Mouse (Mus musculus): ENCODE data around the gene Pou2f1.

Pou2f1 gene

DNA sequence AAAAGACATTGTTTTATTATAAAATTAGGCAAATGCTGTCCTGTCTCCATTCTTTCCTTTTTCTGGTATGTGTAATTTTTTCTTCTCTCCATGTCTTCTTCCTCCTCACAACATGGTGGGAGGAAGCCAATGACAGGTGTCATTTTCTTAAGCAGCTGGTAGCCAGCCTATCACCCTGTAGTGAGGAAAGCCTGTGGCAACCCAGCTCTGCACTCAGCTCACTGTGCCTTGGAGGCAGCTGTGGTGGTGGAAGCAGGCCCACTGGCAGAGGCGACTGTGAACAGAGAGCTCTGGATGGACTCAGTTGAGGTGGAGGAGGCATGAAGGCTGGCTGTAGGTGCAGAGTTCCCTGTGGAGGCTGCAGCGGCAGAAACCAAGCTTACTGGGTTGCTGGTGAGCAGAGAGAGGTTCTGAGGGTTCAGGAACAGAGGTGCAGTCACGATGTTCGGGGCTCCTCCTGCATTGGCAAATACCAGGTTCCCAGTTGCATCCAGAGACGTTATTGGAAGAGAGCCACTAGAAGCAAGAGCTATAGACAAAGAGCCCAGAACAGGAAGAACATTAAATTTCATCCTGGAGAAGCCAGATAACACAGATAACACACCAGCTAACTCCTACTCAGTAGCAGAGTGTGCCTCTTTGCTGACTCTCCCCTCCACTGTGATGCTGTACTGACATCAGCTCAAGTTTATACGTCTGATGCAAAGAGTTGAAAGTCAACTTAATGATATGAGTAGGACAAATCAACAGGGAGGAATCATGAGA, 126.8 kb downstream of the Pou2f1 start:
- no peak for DNase-seq (ENCODE audit: low spot score)

DNA sequence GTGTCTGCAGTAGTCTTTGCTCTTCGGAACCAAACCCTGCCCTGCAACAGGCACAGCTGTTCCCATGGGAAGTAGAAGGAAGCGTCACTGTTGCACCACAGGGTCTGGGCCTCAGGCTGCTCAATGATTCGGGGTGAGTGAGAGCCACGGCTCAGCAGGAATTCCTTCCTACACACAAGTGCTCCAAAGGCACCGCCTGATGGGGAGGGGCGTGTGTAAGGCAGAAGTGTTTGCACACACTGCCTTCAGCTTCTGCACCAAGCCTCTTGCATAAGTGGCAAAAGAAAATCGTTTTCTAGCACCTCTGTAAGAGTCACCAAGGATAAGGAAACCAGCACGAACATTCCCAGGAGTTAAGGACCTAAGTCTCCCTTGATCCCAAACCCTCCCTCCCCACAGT, 127.8 kb downstream of the Pou2f1 start:
- DNase-seq (ENCODE audit: low spot score): no peak

DNA sequence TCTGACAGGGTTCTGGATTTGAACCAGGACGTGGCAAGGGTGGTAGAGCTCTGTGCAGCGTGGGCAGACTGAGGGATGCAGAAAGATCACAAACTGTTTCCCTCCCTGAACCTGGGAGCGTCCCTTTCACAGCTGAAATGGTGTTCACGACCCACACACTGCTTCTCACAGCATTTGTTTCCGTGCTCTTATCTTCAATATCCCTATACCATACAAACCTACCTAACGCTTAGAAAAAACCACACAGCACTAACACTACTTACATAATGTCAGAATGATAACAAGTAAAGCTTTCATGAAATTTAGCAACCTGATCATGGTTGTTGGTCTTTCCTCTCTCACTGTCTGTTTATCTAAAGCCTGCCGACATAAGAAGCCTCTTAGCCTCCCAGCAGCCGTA, 133.8 kb downstream of the Pou2f1 start:
- DNase-seq (ENCODE audit: low spot score): no peak

DNA sequence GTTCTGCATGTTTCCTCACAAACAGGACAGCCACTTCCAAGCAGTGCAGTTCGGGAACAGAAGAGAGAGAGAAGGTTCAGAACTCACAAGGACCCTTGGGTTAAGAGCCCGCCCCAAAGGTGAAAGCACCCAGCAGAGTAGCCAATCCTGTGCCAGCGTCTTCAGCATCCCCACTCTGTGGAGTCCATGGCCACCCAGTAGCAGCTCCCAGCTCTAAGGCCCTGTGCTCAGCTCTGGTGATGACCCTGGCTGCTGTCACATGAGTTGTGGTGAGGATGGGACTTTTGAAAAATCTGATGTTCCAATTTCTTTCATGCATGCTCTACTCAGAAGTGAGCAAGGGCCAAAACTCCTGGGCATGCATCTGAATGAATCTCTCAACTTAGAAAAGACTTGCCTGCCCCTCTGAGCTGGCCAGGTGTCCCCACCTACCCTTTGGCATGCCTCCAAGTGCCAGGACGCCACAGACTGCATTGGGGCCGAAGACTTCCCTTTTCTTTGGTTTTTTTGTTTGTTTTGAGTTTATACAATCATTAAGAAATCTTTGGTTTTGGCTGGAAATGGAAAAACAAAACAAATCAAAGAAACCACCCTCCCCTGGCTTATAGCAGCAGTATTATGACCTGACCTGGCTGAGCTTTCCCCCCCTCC, 135.7 kb downstream of the Pou2f1 start:
- no peak for DNase-seq (ENCODE audit: low spot score)

DNA sequence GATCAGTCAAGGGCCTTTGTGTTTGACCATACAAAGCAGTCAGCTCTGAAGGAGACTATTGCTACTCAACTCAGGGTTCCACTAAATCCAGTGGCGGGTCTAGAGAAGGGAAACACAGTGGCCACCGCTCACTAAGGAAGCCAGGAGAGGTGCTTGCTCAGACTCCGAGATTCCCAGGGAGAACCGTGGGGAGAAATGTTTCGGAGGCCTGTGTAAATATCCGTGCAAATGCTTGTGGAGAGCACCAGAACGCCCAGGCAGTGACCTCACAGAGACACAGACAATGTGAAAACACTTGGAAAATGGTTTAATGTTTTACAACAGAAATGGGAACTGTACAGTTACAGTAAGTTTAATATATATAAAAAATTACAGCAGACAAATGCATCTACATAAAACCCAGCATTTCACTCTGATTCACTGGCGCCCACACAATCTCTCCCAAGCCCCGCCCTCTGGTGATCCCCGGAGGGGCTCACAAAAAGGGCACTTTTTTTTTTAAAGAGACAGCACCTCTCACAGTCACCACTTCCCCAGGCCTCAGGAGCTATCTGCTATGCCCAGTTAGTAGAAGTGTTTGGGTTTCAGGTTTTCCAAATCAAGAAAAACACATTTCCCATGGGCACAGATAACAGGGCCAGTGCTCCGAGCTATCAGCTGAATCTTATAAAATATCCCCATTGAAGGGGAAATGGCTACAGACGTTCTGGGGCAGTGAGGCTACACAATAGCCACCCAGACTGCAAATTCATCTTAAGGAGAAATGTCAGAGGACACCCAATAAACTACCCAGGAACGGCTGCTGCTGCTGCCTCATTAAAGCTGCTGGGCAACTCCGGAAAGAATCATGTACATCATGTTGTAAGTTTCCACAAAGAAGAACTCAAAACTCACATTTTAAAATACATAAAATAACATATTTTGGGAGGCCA, 137.3 kb downstream of the Pou2f1 start:
- DNase-seq (ENCODE audit: low spot score): no peak

DNA sequence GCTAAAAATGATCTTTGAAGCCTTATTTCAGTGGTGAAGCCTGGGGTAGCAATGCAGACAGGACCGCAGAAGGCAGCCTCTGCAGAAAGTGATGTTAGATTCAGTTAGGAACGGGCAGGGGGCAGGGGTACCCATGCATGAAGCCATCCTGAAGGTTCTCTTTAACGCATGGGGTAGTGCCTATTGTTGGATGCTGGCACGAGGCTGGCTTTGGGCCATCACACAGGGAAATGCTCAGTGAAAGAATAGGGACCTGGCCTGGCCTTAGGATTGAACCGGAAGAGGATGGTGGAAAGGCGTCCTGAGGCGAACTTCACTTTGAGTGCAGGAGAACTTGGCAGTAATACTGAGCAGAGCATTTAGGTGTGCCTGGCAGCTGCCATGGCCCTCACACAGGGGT, 140.4 kb downstream of the Pou2f1 start:
- no peak for DNase-seq (ENCODE audit: low spot score)

DNA sequence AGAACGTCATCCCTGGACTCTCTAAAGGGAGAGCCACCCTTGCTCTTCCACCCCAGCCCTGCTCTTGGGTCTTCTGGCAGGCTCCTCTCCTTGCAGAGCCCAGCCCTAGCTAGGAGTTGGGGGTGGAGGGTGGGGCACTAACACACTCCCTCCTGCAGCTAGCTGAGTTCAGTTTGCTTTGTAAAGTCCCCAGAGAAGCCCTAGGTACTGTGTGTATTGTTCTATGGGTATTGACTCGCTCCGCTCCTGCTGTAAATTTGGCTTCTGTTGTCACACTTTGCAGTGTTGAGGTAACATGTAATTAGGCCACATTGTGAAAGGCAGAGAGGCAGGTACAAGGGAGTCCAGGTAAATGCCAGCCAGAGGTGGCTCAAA, 141.3 kb downstream of the Pou2f1 start:
- DNase-seq (ENCODE audit: low spot score): no peak

DNA sequence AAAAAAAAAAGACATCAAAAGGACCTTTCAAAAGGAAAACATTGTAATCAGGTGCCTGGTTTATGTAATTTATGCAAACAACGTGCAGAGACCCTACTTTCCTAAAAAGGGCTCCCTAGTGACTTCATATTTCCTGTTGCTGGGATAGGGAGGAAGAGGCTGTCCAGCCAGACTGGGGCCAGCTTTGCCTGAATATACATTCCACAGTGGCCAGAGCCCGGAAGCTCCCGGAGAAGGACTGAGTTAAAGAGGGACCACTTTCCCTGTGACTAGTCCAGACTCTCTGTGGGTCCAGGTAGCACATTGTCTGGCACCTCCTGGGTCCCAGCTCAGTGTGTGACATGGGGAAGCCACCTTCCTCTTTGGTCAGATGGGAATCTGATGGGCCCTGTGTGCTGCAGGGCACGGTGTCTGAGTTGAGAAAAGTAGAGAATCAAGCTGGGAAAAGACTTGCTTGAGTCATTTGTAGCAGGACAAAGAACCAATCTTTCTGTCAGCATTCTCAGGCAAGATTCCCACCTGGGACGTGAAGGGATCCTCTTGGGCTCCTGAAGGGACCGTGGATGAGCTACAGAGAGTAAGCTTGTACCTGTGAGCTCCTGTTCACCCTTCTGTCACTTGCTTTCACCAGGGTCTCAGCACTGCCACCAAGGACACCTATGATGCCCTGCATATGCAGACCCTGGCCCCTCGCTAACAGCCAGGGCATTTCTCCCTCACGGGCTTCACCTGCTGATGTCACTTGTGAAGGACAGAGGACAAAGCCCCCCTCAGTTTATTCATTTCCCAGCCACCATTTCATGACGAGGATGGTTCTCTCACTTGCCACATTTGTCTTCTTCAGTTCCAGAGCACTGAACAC, 141.9 kb downstream of the Pou2f1 start:
- no peak for DNase-seq (ENCODE audit: low spot score)

DNA sequence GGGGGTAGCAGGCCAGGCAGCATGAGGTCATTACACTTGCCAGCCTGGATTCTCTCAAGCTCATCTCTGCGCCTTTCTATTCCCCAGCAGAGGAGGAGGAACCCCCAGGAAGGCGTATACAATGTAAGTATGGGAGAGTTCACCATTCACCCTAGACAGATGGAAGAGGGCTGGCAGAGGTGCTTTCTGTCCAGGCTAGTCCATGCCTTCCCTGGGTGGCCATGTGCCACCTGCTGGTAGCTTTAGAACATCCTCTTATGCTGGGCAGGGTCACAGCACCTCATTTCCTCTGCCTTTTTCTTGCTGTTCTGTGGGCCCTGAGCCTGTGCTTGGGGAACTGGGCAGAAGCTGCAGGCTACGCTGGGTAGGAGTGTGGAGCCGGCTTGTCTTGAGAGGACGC, 144.1 kb downstream of the Pou2f1 start:
- DNase-seq (ENCODE audit: low spot score): no peak

DNA sequence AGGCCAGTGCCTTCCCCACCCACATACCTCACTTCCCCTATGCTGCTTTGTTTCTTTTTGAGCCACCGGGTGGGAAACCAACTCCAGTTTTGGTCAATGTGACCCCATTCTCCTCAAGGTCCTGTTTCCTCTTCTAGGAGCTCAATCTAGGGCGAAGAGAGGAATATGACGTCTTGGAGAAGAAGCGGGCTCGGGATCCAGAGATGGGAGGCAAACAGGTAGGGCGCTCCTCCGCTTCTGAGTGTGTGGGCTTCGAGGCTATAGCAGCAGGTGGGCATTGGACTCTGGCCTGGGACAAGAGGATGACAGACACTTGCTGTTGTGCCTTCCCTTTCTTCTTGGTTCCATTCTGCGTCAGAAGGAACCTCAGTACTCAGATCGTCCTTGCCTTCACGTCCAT, 145.2 kb downstream of the Pou2f1 start:
- no peak for DNase-seq (ENCODE audit: low spot score)

DNA sequence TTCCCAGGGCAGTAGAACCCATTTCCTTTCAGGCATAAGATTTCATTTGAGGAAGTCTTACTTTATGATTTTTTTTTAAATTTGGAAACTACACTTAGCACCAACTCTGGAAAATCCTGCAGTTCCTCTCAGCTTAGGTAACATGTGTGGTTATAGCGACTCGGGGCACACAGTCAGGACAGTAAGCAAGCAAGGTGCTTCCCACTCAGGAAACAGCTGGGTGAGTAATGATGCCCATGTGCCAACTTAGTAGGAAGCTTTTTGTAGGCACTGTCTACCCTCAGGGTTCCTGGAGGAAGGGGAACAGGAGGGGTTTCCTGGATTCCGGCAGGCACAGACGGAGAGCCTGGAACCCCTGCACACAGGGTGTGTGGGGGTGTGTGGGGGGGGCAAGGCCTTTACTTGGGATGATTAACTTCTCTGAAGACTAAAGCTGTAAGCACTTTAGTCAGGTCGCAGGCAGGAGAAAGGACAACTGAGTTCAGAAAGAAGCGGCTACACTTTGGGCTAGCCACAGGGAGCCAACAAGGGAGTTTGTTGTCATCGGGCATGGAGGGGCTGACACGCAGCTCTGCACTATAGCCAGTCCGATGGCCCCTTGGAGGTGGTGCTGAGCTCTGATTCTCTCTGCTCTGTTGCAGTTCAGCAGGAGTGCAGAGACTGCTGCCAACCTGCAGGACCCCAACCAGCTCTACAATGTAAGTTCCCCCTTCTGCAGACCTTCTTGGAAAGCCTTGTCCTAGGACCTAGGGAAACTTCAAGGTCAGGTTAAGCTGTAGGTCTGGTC, 146.5 kb downstream of the Pou2f1 start:
- no peak for DNase-seq (ENCODE audit: low spot score)

DNA sequence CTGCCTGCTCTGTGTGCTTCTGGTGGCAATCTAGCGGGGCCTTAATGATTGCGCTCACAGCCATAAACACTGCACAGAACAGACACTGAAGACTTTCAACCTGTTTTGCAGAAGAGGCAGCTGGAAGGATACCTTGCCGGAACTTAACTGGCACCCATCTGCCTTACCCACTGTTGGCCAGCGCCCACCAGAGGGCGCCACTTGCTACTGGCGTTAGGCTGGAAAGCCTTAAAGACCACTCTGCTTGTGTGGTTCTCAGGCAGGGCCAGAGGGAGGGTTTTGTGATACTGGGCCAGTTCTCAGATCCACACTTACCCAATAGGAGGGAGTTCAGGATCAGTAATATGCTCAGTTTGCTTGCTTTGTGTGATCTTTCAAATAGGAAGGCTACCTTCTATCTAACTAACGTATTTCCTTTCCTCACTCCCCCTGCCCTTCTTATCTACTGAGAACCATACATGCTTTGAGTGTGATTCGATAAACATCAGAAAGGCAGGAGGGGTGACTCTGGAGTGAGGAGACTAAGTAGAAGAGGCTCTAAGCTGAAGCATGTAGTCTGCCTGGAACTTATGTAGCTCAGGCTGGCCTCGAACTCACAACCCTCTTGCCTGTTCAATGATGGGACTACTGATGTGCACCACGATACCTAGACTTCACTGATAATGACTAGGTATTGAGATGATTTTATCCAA, 148.6 kb downstream of the Pou2f1 start:
- DNase-seq (ENCODE audit: low spot score): peak; percentile 75

DNA sequence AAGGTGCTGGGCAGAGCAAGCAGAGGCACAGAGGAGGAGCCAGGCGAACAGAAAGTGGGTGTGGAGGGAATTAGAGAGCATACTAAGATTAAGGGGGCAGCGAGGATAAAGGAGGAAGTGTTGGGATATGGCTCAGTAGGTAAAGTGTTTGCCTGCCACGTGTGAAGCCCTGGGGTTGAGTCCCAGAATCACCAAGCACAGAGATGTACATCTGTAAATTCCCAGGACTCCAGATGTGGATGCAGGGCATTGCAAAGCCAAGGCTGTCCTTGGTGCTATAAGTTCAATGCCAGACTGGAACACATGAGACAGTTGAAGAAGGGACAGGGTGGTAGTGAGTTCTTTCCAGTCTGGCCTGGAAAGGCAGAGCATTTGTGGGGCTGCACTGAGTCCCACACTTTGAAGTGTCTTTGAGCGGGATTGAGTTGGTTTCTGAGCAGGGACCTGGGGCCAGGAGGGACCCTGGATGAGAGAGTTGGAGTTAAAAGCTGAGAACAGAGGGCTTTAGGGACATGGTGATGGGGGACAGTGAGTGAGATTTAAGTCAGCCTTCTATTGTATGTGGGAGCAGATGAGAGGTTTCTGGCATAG, 149.3 kb downstream of the Pou2f1 start:
- no peak for DNase-seq (ENCODE audit: low spot score)

DNA sequence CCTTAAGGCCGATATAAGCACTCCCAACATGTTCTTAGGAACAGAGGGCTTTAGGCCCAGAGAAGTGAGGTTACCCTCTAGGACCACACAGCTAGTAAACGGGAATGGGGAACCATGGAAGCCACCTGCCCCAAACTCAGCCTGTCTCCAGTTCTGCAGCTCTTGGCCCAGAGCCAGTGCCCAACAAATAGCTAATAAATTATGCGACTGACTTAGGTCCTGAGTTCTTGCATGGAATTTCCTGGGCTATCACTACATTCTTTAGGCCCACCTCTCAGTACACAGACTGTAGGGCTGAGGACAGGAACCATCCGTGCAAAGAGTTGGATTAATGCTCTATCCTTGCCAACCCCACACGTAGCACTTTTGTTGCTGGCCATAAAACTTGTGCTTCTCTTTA, 150.3 kb downstream of the Pou2f1 start:
- no peak for DNase-seq (ENCODE audit: low spot score)

DNA sequence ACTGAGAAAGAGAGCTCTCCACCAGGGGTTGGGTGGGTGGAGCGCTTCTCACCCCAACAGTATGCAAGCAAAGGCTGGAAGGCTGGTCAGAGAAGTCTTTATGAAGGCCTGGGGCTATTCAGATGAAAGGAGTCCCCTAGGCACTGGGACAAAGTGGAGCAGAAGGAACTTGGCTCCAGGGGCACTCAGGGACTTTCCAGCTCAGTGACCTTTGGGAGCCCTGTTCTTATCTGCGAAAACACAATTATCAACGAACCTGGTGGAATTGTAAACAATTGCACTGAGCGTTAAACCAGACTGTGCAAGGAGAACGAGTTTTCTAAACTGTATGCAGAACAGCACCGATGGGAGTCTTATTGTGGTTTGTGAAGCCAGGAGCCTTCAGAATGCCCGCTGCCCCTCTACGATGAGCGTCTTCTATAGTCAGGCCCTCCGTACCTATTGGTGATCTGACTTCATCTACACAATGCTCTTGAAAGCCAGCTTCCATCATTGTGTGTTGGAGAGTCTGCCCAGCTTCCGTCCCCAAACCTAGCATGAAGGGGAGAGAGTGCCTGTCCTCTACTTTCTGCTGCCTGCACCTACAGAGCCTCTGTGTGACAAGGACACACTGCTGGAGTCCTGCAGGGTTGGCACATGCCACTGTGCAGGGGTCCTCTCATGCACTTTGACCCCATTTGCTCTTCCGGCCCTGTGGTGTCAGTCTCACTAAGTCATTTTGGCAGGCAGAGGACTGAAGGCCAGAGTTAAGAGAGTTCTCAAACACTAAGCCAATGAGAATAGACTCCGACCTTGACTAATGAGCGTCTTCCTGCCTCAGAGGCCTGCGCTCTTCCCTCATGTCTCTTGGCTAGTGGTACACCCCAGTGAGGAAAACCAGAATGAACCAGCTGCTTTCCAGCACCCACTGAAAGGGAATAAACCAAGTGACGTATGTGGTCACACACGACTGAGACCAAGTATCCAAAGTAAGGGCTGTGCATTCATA, 152.7 kb downstream of the Pou2f1 start:
- no peak for DNase-seq (ENCODE audit: low spot score)

DNA sequence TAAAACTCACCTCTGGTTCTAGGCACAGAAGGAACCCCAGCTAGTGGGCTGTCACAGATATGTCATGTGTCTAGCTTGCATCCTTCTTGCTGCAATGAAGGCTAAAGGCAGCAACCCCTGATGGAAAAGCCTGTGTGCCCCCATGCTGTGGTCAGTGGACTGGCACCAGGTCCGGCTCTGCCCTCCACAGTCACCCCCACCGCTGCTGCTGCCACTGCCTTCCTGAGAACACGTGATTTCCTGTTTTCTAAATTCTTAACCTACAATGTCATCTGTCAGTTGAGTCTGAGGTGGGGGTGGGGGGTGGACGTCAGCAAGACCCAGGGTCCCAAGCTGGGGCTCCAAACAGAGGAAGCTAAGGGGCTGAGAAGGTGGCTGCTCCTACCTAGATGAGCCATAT, 153.6 kb downstream of the Pou2f1 start:
- no peak for DNase-seq (ENCODE audit: low spot score)

DNA sequence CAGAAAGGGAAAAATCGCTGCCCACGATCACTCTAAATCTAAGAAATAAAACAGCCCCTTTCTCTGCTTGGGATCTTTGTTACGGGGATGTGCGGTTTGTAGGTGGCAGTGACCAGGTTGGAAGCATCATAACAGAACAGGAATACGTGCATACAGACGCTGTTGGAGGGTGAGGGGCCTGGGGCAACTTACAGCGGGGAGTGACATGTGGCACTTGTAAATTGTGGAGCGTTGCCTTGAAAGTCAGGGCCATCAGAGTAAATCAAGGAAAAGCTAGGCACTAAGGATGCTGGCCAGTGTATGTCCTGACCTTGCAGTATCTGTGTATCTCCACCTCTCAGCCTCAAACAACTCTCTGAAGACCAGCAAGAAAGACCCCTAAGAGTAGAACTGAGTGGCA, 154.1 kb downstream of the Pou2f1 start:
- no peak for DNase-seq (ENCODE audit: low spot score)

DNA sequence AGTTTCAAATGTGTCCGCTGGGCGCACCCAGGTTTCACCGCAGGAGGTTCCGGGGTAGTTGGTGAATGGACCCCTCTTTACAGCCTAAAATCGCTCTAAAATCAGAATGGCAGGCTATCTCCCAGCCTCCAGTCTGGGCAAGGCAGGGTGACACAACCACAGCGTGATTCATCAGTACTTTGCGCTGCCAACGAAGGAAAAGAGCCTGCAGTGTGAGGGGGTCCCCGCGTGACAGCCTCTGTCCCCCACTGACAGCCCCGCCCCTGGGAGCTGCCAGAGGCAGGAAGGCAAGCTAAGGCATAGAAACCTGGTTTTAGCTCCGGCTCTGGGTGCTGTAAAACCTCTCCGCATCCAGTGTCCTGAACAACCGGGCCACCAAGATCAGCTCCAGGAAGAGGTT, 157.1 kb downstream of the Pou2f1 start:
- DNase-seq (ENCODE audit: low spot score): no peak

DNA sequence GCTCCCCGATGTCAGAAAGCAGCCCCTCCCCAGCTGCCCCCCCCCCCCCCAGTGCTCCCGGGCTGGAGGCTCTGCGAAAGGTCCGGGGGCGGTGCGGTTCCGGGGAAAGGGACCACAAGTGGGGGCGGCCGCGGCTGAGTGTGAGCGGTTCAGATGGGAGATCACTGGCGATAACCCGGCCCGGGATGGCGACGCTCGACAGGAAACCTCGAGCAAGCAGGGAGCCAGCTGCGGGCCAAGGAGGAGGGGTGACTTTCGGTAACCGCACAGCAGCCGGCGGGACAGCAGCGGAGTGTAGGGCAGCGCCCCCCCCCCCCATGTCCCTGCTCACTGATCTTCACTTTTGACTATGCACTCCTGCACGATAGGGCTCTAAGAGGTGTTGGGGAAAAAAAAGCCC, 157.5 kb downstream of the Pou2f1 start:
- no peak for DNase-seq (ENCODE audit: low spot score)
